Mouse (Mus musculus) limb, embryonic 10.5 days (tissue): ENCODE data around the gene Zfp607b. TPM values are rescaled to one million over a fixed set of nuclear protein-coding genes. Genes with fewer than 3 reads are reported as not detected.

Experiments used
- DNase-seq: peaks from one replicate; pipeline ENCODE4 v3.0.0-alpha.2; 2017; ENCODE audit warnings: low spot score
- H3K27ac ChIP-seq: fragments of 300-500 bp; sonication (generic); 2 replicates; pipeline ENCODE4 v1.5.1; 2016; ENCODE audit warnings: mild to moderate bottlenecking
- H3K27me3 ChIP-seq: fragments of 300-500 bp; sonication (generic); 2 replicates; pipeline ENCODE4 v1.6.1; 2016; ENCODE audit warnings: low read depth, mild to moderate bottlenecking; ENCODE audit not compliant: poor library complexity, severe bottlenecking
- H3K36me3 ChIP-seq: fragments of 300-500 bp; sonication (generic); 2 replicates; pipeline ENCODE4 v1.6.1; 2016; ENCODE audit warnings: mild to moderate bottlenecking, moderate library complexity
- H3K4me1 ChIP-seq: fragments of 300-500 bp; sonication (generic); 2 replicates; pipeline ENCODE4 v1.6.1; 2016
- H3K4me3 ChIP-seq: fragments of 300-500 bp; sonication (generic); 2 replicates; pipeline ENCODE4 v1.5.1; 2016; ENCODE audit warnings: mild to moderate bottlenecking, moderate library complexity
- H3K9me3 ChIP-seq: fragments of 300-500 bp; sonication (generic); replicated peaks from 2 replicates; pipeline ENCODE4 v1.6.1; 2016; ENCODE audit warnings: mild to moderate bottlenecking
- WGBS: fragments of 180-500 bp; shearing (Covaris S2); methylation state at CpG from one replicate; pipeline ENCODE4 v1.1.7; 2016; 5-methylcytosine and 5-hydroxymethylcytosine counted together
- polyA plus RNA-seq: library from polyadenylated mRNA; unstranded; fragments of >200 nt; fragmentation: Nextera tagmentation; extraction: Ambion mirVana; gene quantifications from 2 replicates; pipeline ENCODE4 v1.2.1, GENCODE M21; 2016

Gene Zfp607b
- polyA plus RNA-seq: 2.5 and 3.3 TPM in 2 replicates

DNA sequence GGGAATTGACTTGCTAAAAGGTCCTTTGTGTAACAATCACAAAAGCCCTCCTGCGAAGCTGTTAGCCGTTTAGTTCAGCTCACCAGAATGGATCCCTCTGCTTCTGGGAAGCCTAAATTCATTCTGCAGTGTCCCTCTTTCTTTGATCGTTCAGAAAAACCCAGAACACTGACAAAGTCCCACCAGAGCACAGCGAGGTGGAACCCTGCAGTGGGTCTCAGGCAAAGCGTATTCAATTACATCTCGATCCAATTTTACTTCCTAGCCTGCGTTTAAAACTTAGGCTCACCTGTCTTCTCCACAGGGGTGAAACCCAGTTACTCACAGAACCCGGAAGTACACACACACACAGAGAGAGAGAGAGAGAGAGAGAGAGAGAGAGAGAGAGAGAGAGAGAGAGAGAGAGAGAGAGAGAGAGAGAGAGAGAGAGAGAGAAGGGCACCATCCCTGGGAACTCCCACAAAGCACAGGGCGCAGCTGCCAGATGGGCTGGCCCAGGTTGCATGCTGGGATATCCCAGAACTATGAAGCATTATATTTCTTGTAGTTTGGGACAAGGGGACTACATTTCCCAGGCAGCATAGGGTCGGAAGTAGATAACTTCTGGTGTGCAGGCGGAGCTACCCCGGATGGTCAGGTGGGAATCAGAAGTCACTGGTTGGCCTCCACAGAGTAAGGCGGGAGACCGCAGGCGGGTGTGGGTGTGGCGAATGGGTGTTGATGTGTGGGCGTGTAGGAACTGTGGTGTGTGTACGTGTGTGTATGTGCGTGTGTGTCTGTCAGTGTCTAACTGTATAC lies at the start of gene Zfp607b:
Zfp607b (plus strand) TSS at position 526 of the 798 bp plus-strand sequence.
- no peaks in the 10 kb centered on the region for H3K27me3 ChIP-seq
- no peaks in the 10 kb centered on the region for H3K9me3 ChIP-seq
- peak within 1 kb of the TSS; percentile 58 for H3K4me3 ChIP-seq
- 3% methylated on average over 19 of the region's 19 CpGs for WGBS
- peak within 1 kb of the TSS; percentile 84 for H3K27ac ChIP-seq
- H3K4me1 ChIP-seq: peaks cover 12% of the 10 kb centered on the region
- DNase-seq: peak; percentile 89
- no peaks in the 10 kb centered on the region for H3K36me3 ChIP-seq

DNA sequence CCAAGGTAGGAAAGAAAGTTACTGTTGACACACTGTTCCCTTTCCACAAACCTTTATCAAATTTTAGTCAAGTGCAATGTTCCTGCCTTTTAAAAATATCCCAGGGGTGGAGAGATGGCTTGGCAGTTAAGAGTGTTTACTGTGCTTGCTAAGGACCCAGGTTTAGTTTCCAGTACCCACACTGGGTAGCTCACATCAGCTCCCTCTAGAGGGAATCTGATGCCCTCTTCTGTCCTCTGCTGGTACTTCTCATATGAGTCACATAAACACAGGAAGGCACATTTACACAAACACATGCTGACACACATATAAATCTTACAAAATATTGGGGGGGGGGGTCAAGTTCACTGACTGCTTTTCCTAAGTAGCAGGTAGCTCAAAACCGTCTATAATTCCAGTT lies 44.7 kb upstream of the Zfp607b start:
- Histone ChIP-seq H3K4me1 (no peaks in the 10 kb centered on the region), H3K9me3 (no peaks in the 10 kb centered on the region), H3K36me3 (peaks cover 3% of the 10 kb centered on the region), H3K27ac (no peak overlapping the region), H3K27me3 (no peaks in the 10 kb centered on the region), H3K4me3 (no peak overlapping the region)
- WGBS: 44% methylated on average over 1 of the region's 1 CpGs
- no peak for DNase-seq

DNA sequence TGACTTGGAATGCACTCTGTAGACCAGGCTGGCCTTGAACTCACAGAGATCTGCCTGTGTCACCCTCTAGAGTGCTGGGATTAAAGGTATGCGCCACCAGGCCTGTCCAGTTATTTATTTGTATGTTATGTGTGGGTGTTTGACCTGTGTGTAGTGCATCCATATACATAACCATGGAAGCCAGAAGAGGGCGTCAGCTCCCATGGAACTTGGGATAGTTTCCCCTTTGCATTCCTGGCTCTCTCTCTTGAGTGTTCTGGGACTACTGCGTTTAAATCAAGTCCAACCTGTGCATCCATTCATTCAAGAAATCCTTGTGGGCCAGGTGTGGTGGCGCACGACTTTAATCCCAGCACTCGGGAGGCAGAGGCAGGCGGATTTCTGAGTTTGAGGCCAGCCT lies 42.6 kb upstream of the Zfp607b start:
- 87% methylated on average over 7 of the region's 7 CpGs for WGBS

DNA sequence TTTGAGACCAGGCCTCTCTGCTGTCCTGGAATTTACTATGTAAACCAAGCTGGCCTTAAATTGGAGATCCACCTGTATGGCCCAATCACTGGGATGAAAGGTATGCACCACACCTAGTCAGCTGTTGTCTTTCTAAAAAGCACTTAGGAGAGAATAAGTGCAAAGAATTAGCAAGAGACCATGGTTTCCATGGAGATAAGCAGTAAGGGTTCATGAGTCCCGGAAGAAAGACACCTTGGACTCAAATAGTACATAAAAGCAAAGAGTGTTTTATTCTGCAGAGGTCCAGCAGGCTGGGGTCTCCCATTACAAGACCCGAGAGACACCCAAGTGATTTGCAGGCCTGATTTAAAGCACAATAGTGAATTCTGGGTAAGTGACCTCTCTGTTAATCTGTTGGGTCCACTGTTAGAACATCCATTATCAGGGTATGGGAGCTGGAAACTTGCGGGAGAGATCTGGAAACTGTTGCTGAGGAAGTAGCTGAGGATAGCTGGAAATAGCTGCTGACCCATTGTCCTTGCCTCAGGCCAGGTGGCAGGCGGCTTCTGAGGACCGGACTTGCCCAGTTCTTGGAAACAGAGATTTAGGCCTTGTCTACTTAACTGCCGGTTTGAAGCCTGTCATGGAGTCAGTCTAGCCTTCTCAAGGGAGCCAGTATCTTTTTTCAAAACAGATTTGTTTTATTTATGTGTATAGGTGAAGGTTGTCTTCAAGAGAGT lies 41.7 kb upstream of the Zfp607b start:
- Histone ChIP-seq H3K27me3 (peaks cover 7% of the 10 kb centered on the region), H3K4me1 (no peaks in the 10 kb centered on the region), H3K9me3 (no peaks in the 10 kb centered on the region), H3K4me3 (no peak overlapping the region), H3K36me3 (no peaks in the 10 kb centered on the region), H3K27ac (no peak overlapping the region)
- WGBS: 91% methylated on average over 6 of the region's 6 CpGs
- no peak for DNase-seq

More for the DNA sequence above, 42.6 kb upstream of the Zfp607b start:
- H3K4me3 ChIP-seq: no peak overlapping the region
- H3K36me3 ChIP-seq: no peaks in the 10 kb centered on the region
- H3K4me1 ChIP-seq: no peaks in the 10 kb centered on the region
- DNase-seq: no peak
- no peak overlapping the region for H3K27ac ChIP-seq
- H3K9me3 ChIP-seq: no peaks in the 10 kb centered on the region
- peaks cover under 1% of the 10 kb centered on the region; the same call in 1 of the 2 replicates for H3K27me3 ChIP-seq

DNA sequence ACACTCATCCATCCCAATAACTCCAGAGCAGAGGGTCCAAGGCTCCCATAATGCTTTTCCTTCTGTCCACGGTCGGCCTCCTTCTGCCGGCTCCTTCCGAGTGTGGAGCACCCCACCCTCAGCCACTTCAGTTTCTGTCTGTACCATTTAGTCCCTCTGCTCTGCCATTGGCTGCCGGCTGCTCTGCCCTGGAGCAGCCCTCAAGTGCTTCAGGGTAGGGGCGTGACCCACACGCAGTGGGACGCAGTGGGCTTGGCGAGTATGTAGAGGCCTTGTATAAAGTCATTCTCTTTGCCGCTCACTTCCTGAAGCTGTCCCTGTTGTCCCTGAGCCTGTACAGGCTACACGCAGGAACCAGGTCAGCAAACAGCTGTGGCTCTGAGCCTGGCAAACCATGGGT lies 39.4 kb upstream of the Zfp607b start:
- H3K36me3 ChIP-seq: no peaks in the 10 kb centered on the region
- no peaks in the 10 kb centered on the region for H3K9me3 ChIP-seq
- H3K4me1 ChIP-seq: peaks cover 9% of the 10 kb centered on the region
- H3K27ac ChIP-seq: no peak overlapping the region
- no peak for DNase-seq
- WGBS: 93% methylated on average over 11 of the region's 11 CpGs
- no peak overlapping the region for H3K4me3 ChIP-seq
- peaks cover 30% of the 10 kb centered on the region for H3K27me3 ChIP-seq

DNA sequence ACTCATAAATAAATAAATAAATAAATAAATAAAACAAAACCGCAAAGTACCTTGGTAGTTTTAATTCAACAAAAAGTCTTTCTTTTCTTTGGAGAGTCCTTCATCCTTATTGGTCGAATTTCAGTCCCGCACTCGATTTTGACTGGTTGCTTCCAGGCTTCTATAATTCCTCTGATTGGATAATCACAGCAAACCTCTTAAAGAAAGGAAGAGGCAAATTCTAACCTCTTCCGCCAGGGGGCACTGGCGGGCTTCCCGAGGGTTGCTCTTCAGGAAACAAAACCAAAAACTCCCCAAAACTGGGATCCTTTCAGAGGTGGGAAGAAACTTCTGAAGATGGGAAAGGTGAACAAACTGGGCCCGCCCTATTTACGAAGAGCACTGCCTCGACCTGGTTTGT lies 38.2 kb upstream of the Zfp607b start:
- DNase-seq: peak; percentile 79
- Histone ChIP-seq H3K4me1 (peaks cover 9% of the 10 kb centered on the region), H3K36me3 (no peaks in the 10 kb centered on the region), H3K9me3 (no peaks in the 10 kb centered on the region), H3K4me3 (peak overlapping the region; percentile 15; the same call in 1 of the 2 replicates), H3K27me3 (peaks cover 42% of the 10 kb centered on the region), H3K27ac (no peak overlapping the region)
- WGBS: 4% methylated on average over 10 of the region's 10 CpGs

DNA sequence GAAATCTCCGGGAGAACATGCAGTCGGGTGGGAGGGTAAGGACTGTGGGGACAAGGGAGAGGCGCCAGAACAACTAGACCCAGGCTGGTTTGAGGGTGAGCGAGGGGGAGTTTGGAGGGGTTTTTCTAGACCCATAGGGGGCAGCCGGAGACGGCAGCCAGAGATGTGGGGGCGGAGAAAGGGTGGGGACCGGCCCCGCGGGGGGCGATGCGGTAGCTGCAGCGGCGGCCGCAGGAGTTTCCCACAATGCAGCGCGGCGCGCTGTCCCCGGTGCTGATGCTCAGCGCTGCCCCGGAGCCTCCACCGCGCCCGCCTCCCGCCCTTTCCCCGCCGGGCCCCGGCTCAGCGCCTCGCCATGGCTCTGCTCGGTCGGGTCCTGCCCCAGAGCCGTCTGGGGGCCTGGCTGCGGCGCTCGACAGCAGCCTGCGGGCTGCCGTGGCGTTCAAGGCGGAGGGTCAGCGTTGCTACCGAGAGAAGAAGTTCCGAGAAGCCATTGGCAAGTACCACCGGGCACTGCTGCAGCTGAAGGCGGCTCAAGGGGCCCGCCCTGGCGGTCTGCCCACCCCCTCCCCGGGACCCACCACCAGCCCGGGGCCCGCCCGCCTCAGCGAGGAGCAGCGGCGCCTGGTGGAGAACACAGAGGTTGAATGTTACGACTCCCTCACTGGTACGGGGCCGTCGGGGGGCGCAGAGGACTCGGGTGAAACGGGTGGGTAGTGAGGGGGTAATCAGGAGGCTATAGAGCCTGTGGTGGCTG lies 35.3 kb upstream of the Zfp607b start, which contains the start of gene Ttc9b:
Ttc9b (plus strand) TSS at position 235 of the 757 bp plus-strand sequence.
- DNase-seq: peak; percentile 81
- Histone ChIP-seq H3K9me3 (no peaks in the 10 kb centered on the region), H3K27ac (no peak within 1 kb of the TSS), H3K4me1 (peaks cover 14% of the 10 kb centered on the region), H3K27me3 (peaks cover 71% of the 10 kb centered on the region), H3K4me3 (peak within 1 kb of the TSS; percentile 43), H3K36me3 (peaks cover 19% of the 10 kb centered on the region)
- WGBS: 4% methylated on average over 62 of the region's 62 CpGs

DNA sequence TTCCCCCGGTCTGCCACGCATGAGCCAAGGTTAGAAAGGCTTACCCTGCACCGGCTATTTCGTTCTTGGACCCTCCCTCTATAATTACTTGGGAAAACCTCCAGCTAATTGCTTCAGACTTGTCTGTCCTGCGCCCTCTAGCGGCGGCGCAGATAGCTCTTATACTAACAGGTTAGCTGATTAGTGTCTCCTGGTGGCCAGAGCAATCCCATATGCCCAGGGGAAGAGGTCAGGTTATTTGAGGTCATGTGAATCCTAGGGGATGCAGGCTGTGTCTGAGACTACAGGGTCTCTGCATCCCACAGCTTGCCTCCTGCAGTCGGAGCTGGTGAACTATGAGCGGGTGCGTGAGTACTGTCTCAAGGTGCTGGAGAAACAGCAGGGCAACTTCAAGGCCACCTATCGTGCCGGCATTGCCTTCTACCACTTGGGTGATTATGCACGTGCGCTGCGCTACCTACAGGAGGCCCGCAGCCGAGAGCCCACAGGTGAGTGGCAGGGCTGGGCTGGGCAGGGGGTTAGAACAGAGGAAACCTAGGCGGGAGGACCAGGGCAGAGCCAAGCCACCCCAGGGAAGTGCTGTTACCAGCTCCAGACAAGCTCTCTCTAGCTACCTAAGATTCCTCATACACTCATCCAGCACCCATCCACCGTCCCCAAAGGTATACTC lies 34.4 kb upstream of the Zfp607b start:
- H3K27ac ChIP-seq: no peak overlapping the region
- H3K36me3 ChIP-seq: peaks cover 24% of the 10 kb centered on the region
- H3K9me3 ChIP-seq: no peaks in the 10 kb centered on the region
- 66% methylated on average over 20 of the region's 20 CpGs for WGBS
- peaks cover 80% of the 10 kb centered on the region for H3K27me3 ChIP-seq
- no peak for DNase-seq
- H3K4me3 ChIP-seq: no peak overlapping the region
- H3K4me1 ChIP-seq: peaks cover 14% of the 10 kb centered on the region

DNA sequence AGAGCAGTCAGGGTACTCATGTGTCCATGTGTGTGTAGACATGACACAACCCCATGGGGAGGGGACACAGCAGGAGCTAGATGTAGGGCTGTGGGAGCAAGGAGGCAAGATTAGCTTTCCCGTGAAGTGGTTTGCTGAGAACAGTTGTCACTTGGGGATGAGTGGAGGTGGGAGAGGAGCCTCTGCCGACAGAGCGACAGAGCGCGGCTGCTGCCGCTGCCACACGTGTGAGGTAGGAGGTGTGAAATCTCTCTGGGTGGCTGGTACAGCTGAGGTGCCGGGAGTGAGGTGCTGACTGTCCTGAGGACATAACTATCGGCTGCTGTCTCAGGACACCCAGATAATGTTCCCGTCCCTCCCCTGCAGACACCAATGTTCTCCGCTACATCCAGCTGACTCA lies 33.6 kb upstream of the Zfp607b start:
- H3K36me3 ChIP-seq: peaks cover 24% of the 10 kb centered on the region
- no peaks in the 10 kb centered on the region for H3K9me3 ChIP-seq
- H3K27me3 ChIP-seq: peaks cover 86% of the 10 kb centered on the region
- H3K27ac ChIP-seq: no peak overlapping the region
- DNase-seq: no peak
- peaks cover 14% of the 10 kb centered on the region for H3K4me1 ChIP-seq
- WGBS: 47% methylated on average over 11 of the region's 11 CpGs
- H3K4me3 ChIP-seq: no peak overlapping the region

DNA sequence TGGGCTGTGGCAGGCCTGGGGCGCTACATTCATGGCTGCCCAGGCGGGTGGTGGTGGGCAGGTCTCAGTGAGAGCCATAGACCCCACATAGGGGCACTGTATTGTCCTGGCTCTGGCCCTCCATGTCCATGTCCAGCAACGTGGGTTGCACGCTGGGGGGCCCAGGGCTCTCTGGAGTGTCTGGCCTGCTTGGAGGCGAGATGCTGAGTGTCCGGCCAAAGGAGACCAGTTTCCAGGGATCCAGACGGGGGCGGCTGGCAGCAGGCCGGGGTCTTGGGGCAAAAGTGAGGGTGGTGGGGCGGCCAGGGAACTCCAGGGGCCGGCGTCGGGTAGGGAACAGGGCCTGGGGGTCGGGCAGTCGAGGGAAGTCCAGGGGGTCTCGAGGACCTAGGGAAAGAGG lies 32.5 kb upstream of the Zfp607b start:
- H3K27me3 ChIP-seq: peaks cover 93% of the 10 kb centered on the region
- peaks cover 14% of the 10 kb centered on the region for H3K4me1 ChIP-seq
- H3K36me3 ChIP-seq: peaks cover 28% of the 10 kb centered on the region
- WGBS: 88% methylated on average over 16 of the region's 16 CpGs
- no peak overlapping the region for H3K4me3 ChIP-seq
- H3K27ac ChIP-seq: no peak overlapping the region
- no peaks in the 10 kb centered on the region for H3K9me3 ChIP-seq
- DNase-seq: no peak

DNA sequence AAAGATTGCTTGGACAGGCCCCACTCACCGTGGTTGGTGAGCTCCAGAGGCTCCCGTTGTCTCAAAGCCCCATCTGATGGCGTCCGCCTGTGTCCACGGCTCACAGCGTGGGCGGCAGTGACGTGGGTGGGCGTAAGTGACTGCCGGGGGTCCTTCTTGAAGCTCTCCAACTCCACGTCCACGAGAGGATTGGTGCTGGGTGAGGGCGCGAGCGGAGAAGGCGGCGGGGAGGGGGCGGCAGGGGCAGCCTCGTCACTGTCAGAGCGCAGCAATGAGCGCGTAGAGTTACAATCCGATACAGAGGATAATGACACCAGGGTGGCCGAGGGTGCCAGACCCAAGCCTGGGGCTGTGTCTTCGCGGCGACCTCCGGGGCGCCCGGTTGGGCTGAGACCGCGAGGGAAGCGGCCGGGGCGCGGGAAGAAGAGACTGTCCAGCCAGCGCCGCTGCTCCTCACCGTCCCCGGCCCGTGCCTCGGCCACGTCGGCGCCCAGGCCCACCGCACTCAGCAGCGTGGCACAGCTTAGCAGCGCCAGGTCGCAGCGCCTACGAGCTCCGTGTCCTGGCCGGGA lies 31.2 kb upstream of the Zfp607b start:
- Histone ChIP-seq H3K4me3 (peak overlapping the region; percentile 27; the same call in 1 of the 2 replicates), H3K36me3 (peaks cover 28% of the 10 kb centered on the region), H3K27me3 (peaks cover 82% of the 10 kb centered on the region), H3K4me1 (peaks cover 14% of the 10 kb centered on the region), H3K9me3 (no peaks in the 10 kb centered on the region), H3K27ac (no peak overlapping the region)
- WGBS: 26% methylated on average over 47 of the region's 53 CpGs
- no peak for DNase-seq
